Mouse (Mus musculus): Measurements from ENCODE around the gene Slc35e1.

GRCm38 (mm10) chr8:72469984-72470383 lies 22.4 kb downstream of the Slc35e1 start:
- TF ChIP-seq POLR2A (IDR thresholded peaks at IDR 0.05; ENCODE audit: extremely low read depth, insufficient read depth, low read length), result no peak
- no peak for TF ChIP-seq CTCF (IDR thresholded peaks at IDR 0.05; ENCODE audit: low read depth, low read length)
